Mouse (Mus musculus) lung, postnatal 25 days (tissue): Measurements from ENCODE around the gene Ppl.

ENCODE experiments used
- DNase-seq: peaks from one replicate; pipeline ENCODE4 v3.0.0; 2022; ENCODE audit warnings: low spot score

Ppl gene

DNA sequence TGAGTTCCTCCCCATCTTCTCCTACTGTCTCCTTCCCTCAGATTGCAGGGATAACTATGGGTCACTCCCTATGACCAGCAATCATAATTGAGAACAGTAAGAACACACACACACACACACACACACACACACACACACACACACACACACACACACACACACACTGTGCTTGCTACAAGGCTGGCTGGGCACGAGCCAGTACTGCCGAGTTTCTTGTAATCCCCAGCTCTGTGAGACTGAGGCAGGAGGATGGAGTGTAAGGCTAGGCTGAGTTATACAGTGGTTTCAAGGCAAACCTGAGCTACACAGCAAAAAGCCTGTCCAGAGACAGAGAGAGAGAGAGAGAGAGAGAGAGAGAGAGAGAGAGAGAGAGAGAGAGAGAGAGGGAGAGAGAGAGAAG is 2.0 kb downstream of the Ppl start:
- no peak for DNase-seq

DNA sequence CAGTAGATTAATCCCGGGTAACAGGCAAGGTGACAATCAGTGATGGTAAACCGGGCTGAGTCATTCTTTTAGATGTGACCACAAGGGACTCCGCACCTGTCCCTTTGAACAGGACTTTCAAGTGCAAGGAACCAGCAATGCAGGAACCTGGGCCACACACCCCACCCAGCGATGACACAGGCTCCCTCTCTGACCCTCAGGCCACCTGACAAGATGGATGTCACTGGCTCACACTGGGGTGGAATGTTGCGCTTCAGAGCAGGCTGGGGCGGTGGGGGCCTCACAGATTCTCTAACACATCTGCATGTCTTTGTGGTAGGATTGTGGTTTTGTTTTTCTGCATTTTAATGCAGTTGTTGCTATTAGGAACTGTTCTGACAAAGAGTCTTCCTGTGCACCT is 8.7 kb downstream of the Ppl start:
- no peak for DNase-seq

DNA sequence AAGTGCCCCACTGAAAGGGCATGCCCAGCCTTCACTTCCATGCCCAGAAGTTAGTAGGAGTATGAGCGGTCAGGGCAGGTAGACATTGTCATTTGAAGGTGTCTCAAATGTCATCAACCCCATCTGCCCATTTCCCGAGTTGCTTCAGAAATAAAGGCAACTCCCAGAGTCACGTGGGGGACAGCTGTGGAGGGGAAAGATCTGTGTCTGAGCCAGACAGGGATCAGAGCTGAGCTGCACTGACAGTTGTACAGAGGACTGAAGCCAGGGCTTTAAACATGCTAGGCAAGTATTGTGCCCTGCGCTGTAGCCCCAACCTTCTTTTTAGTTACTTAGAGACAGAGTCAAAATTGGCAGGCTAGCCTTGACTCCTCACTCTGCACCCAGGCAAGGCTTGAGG is 12.4 kb downstream of the Ppl start:
- no peak for DNase-seq

DNA sequence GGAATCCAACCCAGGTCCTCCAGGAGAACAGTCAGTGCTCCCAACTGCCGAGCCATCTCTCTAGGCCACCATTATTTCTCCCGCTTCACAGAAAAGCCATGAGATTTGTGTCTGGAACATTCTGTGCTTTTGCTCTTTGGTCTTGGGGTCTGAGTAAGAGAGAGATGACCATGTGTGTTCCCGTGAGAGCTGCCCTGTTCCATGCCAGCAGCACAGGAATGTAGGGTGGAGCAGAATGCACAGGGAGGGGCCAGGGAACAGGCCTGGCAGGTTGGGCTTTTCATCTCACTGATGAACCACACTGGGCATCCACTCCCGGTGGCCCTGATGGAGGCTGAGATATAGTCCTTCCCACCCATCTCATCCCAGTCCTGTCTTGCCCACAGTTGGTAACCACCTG is 12.8 kb downstream of the Ppl start:
- DNase-seq = peak; percentile 59

DNA sequence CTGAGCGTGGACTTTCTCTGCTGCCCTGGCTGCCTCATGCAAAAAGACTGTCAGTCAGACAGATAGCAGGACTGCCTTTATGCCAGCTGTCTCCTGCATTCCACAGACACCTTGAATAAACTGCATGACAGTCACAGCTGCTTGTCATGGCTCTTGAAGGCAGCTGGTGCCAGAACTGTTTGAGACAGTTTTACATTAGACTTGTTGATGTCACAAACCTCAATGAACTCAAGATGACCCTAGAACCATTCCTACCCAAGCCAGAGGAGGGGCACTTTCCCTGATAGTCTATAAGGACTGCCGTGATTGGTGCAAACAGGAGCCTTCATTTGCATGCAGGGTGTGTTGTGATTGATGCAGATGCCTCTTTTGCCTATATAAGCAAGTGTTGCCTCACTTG is 18.6 kb downstream of the Ppl start:
- no peak for DNase-seq

DNA sequence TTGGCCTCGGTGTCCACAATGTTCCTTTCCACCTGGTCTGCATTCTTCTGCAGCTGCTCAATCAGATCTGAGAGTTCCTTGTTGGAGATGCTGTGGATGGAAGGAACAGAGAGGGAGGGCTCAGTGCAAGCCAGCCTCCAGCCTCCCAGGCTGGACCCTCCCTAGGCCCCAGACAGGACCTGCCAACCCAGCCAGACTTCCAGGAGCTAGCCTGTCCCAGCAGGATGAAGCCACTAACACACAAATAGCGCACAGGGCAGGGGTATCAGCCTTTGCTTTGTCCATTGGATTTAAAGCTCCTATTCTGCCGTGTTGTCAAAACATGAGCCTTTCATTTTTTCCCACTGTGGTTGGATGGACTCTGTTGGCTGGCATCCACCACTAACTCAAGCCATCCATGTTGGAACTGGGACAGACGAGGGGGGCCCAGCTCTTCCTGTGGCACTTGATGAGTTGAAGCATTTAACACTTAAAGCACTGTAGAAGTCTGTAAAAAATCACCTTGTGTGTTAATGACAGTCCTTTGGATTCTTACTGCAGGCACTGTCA is 19.1 kb downstream of the Ppl start:
- DNase-seq = no peak

DNA sequence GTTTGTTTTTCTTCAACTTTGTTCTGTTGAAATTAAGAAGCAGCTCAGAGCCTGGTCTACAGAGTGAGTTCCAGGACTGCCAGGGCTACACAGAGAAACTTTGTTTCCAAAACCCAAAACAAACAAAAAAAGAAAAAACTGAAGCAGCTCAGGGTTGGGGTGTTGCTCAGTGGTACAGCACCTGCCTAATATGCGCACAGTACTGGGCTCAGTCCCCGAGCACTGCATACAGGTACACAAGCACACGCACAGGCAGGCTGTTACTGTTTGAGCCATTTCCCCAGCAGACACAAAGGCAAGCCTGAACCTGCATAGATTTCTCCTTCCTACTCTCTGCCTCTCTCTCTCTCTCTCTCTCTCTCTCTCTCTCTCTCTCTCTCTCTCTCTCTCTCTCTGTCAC is 21.2 kb downstream of the Ppl start:
- no peak for DNase-seq

DNA sequence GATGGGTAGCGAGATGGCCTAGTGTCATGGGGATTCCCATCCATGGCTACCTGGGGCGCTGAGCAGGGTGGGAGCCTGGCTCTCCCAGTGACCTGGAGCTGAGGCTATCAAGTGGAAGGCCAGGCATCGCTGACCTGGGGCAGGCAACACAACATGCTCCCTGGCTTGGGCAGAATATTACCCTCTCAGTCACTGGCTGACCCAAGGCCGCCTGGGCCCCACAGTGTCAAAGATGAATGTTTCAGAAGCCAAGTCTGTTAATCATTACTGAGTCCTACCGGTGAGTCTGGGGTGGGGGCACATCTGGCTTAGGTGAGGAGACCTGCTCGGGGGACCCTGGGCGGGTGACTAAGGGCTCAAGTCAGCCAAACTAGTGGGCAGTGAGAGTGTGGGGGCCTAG is 22.3 kb downstream of the Ppl start:
- no peak for DNase-seq

DNA sequence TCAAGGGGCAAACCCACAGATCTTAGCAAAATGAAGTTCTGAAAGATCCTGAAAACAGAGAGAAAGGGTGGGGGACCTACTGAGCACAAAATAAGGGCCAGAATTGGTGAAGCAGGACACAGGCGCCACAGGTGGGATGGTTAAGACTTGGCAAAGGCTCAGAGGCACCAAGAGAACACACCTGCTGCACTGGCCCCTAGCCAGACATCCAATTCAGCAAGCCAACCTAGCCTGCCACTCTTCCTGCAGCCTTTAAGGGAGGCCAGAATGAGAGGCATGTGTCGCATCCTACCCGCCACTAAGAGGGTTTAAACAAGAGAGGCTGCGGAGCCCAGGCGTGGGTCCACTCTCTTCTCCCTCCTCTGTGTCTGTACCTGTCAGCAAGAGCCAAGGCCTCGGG is 31.2 kb downstream of the Ppl start:
- no peak for DNase-seq

DNA sequence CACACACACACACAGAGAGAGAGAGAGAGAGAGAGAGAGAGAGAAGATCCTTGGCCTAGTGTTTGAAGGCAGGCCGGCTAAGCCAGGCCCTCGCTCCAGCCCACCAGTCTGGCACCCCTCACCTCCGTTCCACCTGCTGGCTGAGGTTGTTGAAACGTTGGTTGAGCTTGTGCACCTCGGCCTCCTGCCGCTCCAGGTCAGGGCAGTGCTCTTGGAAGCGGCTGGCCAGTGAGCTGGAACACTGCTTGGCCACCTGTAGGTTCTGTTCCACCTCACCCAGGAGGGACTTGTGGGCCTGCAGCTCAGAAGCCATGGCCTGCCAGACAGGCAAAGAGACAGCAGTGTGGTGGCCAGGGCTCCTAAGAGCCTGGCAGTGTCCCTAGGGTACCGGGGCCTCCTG is 35.7 kb downstream of the Ppl start:
- no peak for DNase-seq

DNA sequence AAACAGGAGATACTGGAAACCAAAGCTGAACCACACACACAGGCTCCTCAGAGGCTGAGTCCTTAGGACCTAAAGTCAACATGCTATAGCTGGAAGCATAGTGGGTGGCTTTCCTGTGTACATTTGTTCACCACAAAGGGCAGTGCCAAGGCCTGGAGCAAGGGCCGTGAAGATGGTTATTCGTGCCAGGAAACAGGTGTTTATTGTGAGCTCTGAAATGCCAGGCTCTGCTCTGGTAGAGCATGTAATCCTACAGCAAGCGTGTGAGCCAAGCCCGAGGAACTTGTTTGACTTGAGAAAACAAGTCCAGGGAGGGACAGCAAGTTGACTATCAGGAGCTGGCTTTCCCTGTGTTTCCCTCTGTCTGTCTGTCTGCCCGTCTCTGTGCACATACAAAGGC is 38.9 kb downstream of the Ppl start:
- DNase-seq = peak; percentile 5

DNA sequence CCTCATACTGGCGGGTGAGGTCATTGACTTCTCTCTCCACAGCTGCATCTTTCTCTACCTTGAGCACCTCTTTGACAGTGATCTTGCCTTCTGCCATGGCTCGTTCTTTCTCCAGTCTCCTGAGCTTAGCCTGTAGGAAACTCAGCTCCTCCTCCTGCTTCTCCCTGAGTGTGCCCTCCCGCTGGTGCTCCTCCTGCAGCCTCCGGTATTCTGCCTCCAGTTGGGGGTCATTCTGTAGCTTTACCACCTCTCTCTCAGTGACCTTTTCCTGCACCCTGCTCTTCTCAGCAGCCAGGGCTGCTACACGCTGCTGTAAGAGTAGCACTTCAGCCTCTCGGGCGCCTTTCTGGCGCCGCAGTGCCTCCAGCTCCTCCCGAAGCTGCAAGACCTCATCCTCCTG is 43.2 kb downstream of the Ppl start:
- DNase-seq = no peak

DNA sequence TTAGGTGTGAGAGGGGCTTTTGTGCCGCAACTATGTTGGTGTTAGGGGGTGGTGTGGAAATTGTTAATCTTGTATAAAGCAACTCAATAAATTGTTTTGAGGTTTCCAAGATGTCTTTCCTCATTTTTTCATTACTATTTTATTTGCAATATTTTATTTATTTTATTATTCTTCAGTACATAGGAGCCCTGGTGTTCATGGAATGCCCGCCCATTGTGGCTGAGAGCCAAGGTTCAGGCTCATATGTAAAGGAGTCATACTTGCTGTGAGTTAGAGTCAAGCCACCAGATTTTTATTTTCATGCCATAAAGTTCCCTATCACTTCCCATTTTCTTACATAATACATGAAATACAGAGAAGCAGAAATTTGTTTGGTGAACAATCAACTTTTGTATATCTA is 46.0 kb downstream of the Ppl start:
- no peak for DNase-seq

DNA sequence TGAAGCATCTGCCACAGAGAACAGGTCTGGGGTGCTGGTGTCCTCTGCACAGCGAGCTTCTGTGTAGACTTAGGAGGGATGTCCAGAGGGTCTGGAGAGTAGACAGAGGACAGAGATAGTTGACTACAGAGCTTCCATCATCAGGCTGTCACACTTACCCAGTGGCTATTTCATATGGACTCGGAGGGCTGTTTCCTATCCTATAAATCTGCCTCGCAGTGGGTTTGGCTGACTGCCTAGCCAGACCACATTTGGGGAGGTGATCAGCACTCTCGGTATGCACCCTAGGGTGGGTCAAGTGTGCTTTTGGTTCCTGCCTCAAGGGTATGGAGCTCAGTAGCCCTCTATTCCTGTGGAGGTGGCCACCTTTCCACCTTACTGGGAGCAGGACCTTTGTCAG is 47.0 kb downstream of the Ppl start:
- no peak for DNase-seq

DNA sequence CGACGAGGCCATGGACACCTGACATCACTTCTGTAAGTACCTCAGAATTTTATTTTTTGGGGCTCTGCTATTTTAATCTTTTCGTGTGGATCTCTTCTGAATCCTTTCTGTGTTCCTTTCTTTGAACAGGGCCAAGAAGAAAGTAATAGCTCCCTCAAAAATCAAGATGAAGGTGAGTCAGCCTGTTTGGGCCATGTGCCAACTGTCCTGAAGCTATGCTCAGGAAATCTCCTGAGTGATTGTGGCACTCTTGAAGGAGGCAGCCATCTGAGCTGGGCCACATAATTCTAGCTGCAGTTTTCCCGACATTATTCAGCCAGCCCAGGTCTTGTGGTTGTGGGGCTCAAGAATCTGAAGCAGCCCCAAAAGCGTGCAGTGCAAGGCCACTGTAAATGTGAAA is 57.9 kb downstream of the Ppl start:
- DNase-seq = no peak

DNA sequence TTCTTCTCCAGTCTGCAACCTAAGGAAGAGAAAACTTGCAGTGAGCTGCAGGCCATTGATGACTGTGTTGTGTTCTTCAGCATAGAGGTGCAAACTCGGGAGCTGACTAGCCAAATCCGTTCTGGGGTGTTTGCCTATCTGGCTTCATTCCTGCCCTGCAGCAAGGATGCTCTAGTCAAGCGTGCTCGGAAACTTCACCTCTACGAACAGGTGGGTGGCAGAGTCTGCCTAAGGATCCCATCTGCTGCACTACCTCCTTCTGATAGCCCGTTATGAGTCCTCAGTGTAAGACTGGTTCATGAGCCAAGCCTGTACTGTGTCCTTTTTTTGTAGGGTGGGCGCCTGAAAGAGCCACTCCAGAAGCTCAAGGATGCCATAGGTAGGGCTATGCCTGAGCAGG is 60.2 kb downstream of the Ppl start:
- DNase-seq = no peak

DNA sequence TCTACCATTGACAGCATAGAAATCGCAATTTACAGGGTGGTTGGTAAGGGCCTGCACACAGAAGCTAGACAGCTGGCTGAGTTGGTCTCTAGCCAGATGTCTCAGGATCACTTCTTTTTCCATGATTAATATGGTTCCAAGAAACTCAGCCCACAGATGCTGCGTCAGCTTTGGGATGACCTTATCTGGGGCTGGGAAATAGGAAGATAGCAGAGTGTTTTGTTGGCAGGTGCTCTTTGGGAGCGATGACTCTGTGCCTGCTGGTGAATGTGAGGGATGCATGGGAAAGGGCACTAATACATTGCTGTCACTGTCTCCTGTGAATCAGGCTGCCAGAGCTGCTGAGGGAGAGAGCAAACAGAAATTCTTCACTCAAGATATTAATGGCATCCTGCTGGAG is 61.9 kb downstream of the Ppl start:
- DNase-seq = no peak

DNA sequence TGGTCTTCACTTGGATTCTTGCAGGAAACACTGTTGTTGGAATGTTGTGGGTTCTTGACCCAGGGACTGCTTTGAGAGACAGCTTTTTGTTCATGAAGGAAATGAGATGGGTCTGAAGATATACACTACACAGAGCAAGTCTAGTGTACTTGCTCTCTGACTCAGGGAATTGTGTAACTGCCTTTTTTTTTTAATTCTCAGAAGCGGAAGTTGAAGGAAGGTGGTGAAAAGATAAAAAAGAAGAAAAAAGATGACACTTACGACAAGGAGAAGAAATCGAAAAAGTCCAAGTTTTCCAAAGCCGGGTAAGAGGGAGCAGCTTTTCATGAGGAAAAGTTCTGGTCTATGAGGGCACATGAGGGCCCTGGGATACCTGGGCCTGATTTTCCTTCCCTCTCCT is 68.7 kb downstream of the Ppl start:
- no peak for DNase-seq

DNA sequence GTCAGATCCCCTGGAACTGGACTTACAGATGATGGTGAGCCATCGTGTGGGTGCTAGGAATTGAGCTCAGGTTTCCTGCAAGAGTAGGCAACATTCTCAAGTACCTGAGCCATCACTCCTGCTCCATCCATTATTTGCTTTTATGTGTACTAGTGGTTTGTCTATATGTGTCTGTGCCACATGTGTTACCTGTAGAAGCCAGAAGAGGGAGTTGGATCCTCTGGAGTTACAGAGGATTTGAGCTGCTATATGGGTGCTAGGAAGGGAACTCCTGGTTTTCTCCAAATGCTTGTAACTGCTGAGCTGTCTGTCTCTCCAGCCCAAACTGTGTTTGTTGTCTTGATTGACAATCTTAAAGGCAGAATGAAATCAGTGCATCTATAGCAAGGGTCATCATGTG is 74.1 kb downstream of the Ppl start:
- peak; percentile 13 for DNase-seq

DNA sequence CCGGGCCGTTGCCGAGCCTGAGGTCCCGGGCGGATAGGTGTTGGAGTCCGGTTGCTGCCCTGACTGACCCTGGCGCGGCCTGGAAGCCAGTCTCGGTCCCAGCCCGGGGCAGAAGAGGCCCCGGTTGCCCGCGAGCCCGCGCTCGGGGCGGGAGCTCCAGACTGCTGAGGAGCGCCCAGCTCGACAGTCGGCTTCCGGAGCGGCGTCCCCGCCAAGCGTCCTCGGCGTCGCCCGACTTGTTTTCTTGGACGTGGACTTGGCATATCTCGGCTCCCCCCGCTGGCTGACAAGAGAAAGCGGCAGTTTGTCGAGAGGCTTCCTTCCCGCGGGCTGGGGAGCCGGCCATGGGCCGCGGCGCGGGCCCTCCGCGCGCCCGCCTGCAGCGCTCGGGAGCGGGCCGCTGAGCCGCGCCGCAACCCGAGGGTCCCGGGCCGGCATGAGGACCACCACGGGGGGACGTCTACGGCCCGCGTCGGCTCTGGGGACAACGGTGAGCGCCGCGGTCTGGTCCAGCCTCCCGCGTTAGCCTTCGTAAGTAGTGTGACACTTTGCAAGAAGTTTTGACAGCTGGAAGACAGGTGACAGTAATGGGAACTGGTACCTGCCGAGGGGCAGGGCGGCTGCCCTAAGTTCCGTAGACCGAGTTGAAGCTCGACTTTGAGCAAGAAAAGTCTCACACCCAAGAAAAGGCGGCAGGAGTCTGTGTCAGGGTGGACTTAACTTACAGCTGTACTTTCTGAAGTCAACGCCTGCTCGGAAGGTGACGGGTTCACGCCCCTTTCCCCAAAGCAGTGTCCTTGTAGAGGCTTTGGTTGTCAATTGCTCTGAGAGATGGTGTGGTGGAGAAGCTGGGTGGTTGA is 81.7 kb downstream of the Ppl start:
- peak; percentile 79 for DNase-seq

DNA sequence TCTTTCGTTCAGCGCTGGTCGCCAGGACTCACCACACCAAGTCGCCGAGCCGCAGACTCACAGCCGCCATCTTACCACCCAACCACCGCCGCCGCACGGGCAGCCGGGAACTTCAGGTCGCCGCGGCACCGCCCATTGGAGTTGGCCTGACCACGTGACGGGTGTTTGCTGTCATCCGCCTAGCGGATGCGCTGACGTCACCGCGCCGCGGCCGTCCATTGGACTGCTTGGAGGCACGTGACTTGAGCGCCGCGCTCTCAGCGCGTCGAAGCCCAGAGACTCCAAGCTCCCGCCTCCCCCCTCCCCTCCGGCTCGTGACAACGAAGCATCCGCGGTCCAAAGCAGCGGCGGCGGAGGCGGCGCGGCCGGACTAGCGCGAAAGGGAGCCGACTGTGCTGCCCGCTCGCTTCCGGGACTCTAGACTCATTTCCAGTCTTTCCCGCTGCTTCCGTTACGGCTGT is 82.4 kb downstream of the Ppl start, which contains the start of the genes Glyr1 and Ubn1:
Gene Glyr1 (minus strand): TSS at position 90 of the 461 bp plus-strand sequence.
Gene Ubn1 (plus strand): TSS at position 284 of the 461 bp plus-strand sequence.
- DNase-seq = peak; percentile 99

DNA sequence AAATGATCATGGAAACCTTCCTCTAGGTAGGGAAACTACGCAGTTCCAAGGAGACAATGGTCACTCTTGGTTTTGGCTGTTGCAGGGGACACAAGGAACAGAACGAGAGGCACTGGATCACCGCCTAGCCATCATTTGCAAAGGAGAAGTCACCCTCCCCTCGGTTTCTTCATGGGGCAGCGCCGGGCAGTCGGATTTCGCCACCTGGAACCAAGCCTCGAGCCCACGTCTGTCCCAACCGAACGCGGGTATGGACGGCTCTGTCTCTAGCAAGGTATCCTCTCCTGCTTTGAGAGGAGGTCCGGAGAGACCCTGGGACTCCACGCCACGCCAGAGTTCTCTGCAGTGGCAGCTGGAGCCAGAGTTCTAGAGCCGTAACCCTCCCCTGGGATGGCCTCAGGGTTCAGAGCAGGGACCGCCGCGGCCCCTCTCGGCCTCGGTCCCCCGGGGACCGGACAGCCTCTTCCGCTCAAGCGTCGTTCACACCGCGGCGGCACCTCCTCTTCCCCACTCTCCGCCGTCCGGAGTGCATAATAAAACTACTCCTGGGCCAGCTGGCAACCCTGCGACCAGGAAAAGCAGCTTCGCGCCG is 82.9 kb downstream of the Ppl start:
- DNase-seq = peak; percentile 10

DNA sequence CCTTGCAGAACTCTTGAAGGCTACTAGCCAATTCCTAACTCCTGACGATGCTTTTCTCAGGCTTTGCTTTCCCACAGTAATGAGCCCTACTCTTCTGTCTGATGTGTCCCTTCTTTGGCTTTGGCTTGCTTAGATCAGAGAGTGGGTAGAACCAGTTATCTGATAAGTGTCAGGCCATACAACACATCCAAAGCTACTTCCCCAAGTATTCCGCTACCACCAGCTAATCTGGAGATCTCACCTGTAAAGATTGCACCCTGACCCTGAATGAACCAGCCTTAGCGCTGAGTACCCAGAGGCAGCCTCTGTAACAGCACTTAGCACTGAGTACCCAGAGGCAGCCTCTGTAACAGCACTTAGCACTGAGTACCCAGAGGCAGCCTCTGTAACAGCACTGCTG is 86.9 kb downstream of the Ppl start:
- no peak for DNase-seq
